Mouse (Mus musculus) C2C12 (cell line): ENCODE data around the gene Gpx4. TPM values are rescaled to one million over a fixed set of nuclear protein-coding genes. Genes with fewer than 3 reads are reported as not detected.

ENCODE experiments used
- H3K27me3 ChIP-seq: one replicate; pipeline ENCODE4 v1.6.1; 2011; ENCODE audit not compliant: control insufficient read depth, insufficient read depth, insufficient read length
- H3K36me3 ChIP-seq: one replicate; pipeline ENCODE4 v1.6.1; 2011; ENCODE audit not compliant: control insufficient read depth, insufficient read depth
- H3K4me3 ChIP-seq: one replicate; pipeline ENCODE4 v1.5.1; 2011; ENCODE audit warnings: mild to moderate bottlenecking, control low read depth; ENCODE audit not compliant: poor library complexity, insufficient read depth, severe bottlenecking
- H3K79me2 ChIP-seq: one replicate; pipeline ENCODE4 v1.6.1; 2011; ENCODE audit not compliant: control insufficient read depth, insufficient read depth
- H3K79me3 ChIP-seq: one replicate; pipeline ENCODE4 v1.6.1; 2011; ENCODE audit warnings: low read depth, control low read depth
- H3ac ChIP-seq: one replicate; pipeline ENCODE3; 2011; ENCODE audit warnings: low read depth; ENCODE audit not compliant: control insufficient read depth, insufficient read length
- CEBPB ChIP-seq: IDR thresholded peaks from one replicate; pipeline ENCODE4 v1.6.1; 2011; ENCODE audit warnings: low read depth, mild to moderate bottlenecking, control low read depth, moderate library complexity
- CTCF ChIP-seq: IDR thresholded peaks from one replicate; pipeline ENCODE4 v1.5.1; 2011; ENCODE audit not compliant: control insufficient read depth, insufficient read depth, insufficient read length
- FOSL1 ChIP-seq: IDR thresholded peaks from one replicate; pipeline ENCODE4 v1.8.0; 2011; ENCODE audit warnings: mild to moderate bottlenecking, low read length; ENCODE audit not compliant: poor library complexity, insufficient read depth, severe bottlenecking
- MAX ChIP-seq: IDR thresholded peaks from one replicate; pipeline ENCODE4 v1.6.1; 2011; ENCODE audit warnings: mild to moderate bottlenecking, control low read depth
- MYOD1 ChIP-seq: IDR thresholded peaks from one replicate; pipeline ENCODE4 v1.6.1; 2011; ENCODE audit warnings: low read depth; ENCODE audit not compliant: control insufficient read depth, insufficient read length
- MYOG ChIP-seq: IDR thresholded peaks from one replicate; pipeline ENCODE4 v1.6.1; 2011; ENCODE audit not compliant: control insufficient read depth, insufficient read length; ENCODE audit errors: extremely low read depth
- USF1 ChIP-seq: IDR thresholded peaks from one replicate; pipeline ENCODE4 v1.6.1; 2011; ENCODE audit warnings: low read depth, mild to moderate bottlenecking, control low read depth, moderate library complexity
- polyA plus RNA-seq: library from polyadenylated mRNA; unstranded; fragments of >200 nt; fragmentation: generic; extraction: Trizol; gene quantifications from one replicate; pipeline ENCODE4 v1.2.1, GENCODE M21; 2012; ENCODE audit warnings: missing spikeins

Gpx4 gene
- polyA plus RNA-seq, 1 experiment, result 964 TPM

- no peak overlapping the region for H3K4me3 ChIP-seq
- TF ChIP-seq USF1 (no peak), CTCF (no peak), MYOD1 (no peak), MAX (no peak), FOSL1 (no peak), MYOG (no peak), CEBPB (no peak)
Measured at GRCm38 (mm10) chr10:80025044-80025347, 22.0 kb upstream of the Gpx4 start.

DNA sequence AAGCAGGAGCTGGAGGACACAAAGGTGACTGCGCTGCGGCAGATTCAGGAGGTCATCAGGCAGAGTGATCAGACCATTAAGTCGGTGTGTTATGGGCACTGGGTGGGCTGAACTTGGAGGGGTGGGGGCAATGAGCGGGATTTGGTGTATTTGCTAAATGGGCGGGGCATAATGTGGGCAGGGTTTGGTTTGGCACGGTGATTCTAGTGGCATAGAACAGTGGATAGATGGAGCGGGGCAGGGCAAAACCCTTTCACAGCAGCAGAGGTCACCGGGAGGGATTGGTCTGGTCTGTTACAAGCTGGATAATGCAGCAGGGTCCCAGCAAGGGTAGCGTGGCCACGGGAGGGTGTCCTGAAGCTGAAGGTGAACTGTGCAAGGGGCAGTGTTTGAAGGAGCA, 21.5 kb upstream of the Gpx4 start:
- TF ChIP-seq USF1 (no peak), MYOD1 (no peak), FOSL1 (no peak), MYOG (no peak), CTCF (no peak)
- no peaks in the 10 kb centered on the region for H3K27me3 ChIP-seq
- no peaks in the 10 kb centered on the region for H3K79me3 ChIP-seq
- H3K36me3 ChIP-seq, result no peaks in the 10 kb centered on the region
- no peak overlapping the region for H3K4me3 ChIP-seq
- no peaks in the 10 kb centered on the region for H3K79me2 ChIP-seq
- no peak overlapping the region for H3ac ChIP-seq

More at GRCm38 (mm10) chr10:80025044-80025347, 22.0 kb upstream of the Gpx4 start:
- Histone ChIP-seq H3K79me2 (no peaks in the 10 kb centered on the region), H3K27me3 (no peaks in the 10 kb centered on the region), H3K79me3 (no peaks in the 10 kb centered on the region), H3ac (no peak overlapping the region), H3K36me3 (no peaks in the 10 kb centered on the region)

- H3K79me3 ChIP-seq, result no peaks in the 10 kb centered on the region
- H3K4me3 ChIP-seq, result no peak overlapping the region
- no peaks in the 10 kb centered on the region for H3K27me3 ChIP-seq
- TF ChIP-seq CTCF (no peak), MYOD1 (no peak), CEBPB (no peak), MAX (no peak), FOSL1 (no peak), MYOG (no peak), USF1 (no peak)
- no peaks in the 10 kb centered on the region for H3K36me3 ChIP-seq
- no peak overlapping the region for H3ac ChIP-seq
- no peaks in the 10 kb centered on the region for H3K79me2 ChIP-seq
Measured at GRCm38 (mm10) chr10:80025889-80026288, 21.1 kb upstream of the Gpx4 start.

- H3K79me3 ChIP-seq, result no peaks in the 10 kb centered on the region
- TF ChIP-seq MYOG, result no peak
- TF ChIP-seq USF1, result no peak
- no peak for TF ChIP-seq MYOD1
- TF ChIP-seq CTCF, result no peak
- TF ChIP-seq MAX, result no peak
- no peak for TF ChIP-seq FOSL1
- no peak for TF ChIP-seq CEBPB
- no peaks in the 10 kb centered on the region for H3K36me3 ChIP-seq
- H3K27me3 ChIP-seq, result no peaks in the 10 kb centered on the region
- no peak overlapping the region for H3ac ChIP-seq
- H3K79me2 ChIP-seq, result no peaks in the 10 kb centered on the region
- no peak overlapping the region for H3K4me3 ChIP-seq
Measured at GRCm38 (mm10) chr10:80027681-80028520, 19.1 kb upstream of the Gpx4 start.

DNA sequence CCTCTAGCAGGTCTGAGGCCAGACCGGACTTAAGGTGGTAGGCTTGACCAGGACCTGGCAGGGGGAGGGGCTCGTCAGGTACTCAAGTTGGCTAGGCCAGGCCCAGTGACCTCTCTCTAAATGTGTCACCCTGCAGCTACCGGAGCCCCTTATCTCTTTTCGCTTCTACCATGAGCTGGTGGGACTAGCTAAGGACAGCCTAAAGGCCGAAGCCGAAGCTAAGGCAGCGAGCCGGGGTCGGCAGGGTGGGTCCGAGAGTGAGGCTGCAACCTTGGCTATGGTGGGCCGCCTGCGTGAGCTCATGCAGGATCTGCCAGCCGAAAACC, 18.5 kb upstream of the Gpx4 start:
- no peaks in the 10 kb centered on the region for H3K36me3 ChIP-seq
- H3K27me3 ChIP-seq, result no peaks in the 10 kb centered on the region
- no peaks in the 10 kb centered on the region for H3K79me3 ChIP-seq
- TF ChIP-seq CEBPB, result no peak
- TF ChIP-seq USF1, result no peak
- no peak for TF ChIP-seq MYOG
- no peak for TF ChIP-seq FOSL1
- TF ChIP-seq MYOD1, result no peak
- no peak for TF ChIP-seq MAX
- TF ChIP-seq CTCF, result no peak
- H3K4me3 ChIP-seq, result no peak overlapping the region
- no peaks in the 10 kb centered on the region for H3K79me2 ChIP-seq
- no peak overlapping the region for H3ac ChIP-seq

DNA sequence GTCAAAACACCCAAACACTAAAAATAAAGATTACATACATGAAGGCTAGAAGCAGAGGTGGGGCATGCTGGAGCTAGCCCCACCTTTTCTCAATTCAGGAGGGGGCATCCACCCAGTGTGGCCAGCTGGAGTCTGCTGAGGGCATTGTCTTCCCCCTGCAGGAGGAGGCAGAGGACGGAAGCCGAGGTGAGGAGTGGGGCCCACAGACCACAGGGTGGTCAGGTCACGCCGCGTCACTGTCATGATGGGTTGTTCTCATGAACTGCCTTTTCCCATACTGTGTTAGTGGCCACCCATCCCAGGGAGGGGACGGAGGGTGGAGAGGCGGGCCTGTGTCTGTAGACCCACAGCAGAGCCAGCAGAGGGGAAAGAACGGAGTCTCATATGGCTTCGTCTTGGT, 16.8 kb upstream of the Gpx4 start:
- peaks cover 2% of the 10 kb centered on the region for H3K79me2 ChIP-seq
- TF ChIP-seq MYOD1, result no peak
- no peak for TF ChIP-seq CTCF
- no peak for TF ChIP-seq MYOG
- TF ChIP-seq USF1, result no peak
- TF ChIP-seq MAX, result no peak
- no peak for TF ChIP-seq FOSL1
- no peak for TF ChIP-seq CEBPB
- H3K36me3 ChIP-seq, result peaks cover 8% of the 10 kb centered on the region
- no peaks in the 10 kb centered on the region for H3K27me3 ChIP-seq
- H3K4me3 ChIP-seq, result no peak overlapping the region
- no peak overlapping the region for H3ac ChIP-seq
- no peaks in the 10 kb centered on the region for H3K79me3 ChIP-seq
